Mouse (Mus musculus): Measurements from ENCODE around the gene Setx.
A peak's percentile ranks its signal among the peaks of the same experiment; 100 is the strongest.

Setx gene

GRCm38 (mm10) chr2:29135161-29135560 lies 11.2 kb downstream of the Setx start:
- no peak for DNase-seq (ENCODE audit: low spot score)

GRCm38 (mm10) chr2:29151941-29152340 lies 28.0 kb downstream of the Setx start:
- no peak for DNase-seq (ENCODE audit: low spot score)

GRCm38 (mm10) chr2:29168067-29168466 lies 44.1 kb downstream of the Setx start:
- DNase-seq (ENCODE audit: low spot score): no peak

GRCm38 (mm10) chr2:29174887-29175286 lies 50.9 kb downstream of the Setx start:
- no peak for DNase-seq (ENCODE audit: low spot score)

GRCm38 (mm10) chr2:29179810-29180209 lies 55.8 kb downstream of the Setx start:
- DNase-seq (ENCODE audit: low spot score): no peak

GRCm38 (mm10) chr2:29181111-29181510 lies 57.1 kb downstream of the Setx start:
- no peak for DNase-seq (ENCODE audit: low spot score)

- no peak for DNase-seq (ENCODE audit: low spot score)
Measured at GRCm38 (mm10) chr2:29183266-29183924, 59.4 kb downstream of the Setx start.

- no peak for DNase-seq (ENCODE audit: low spot score)
Measured at GRCm38 (mm10) chr2:29186209-29186608, 62.2 kb downstream of the Setx start.

GRCm38 (mm10) chr2:29190392-29190791 lies 66.4 kb downstream of the Setx start:
- DNase-seq (ENCODE audit: low spot score): no peak

GRCm38 (mm10) chr2:29191216-29192215 lies 67.5 kb downstream of the Setx start:
- DNase-seq (ENCODE audit: low spot score): no peak

- DNase-seq (ENCODE audit: low spot score): no peak
Measured at GRCm38 (mm10) chr2:29192629-29193278, 68.8 kb downstream of the Setx start.

GRCm38 (mm10) chr2:29193819-29194546 lies 70.0 kb downstream of the Setx start:
- DNase-seq (ENCODE audit: low spot score): no peak

GRCm38 (mm10) chr2:29194547-29195463 lies 70.8 kb downstream of the Setx start:
- peak; percentile 71 for DNase-seq (ENCODE audit: low spot score)

GRCm38 (mm10) chr2:29196844-29197243 lies 72.9 kb downstream of the Setx start:
- DNase-seq (ENCODE audit: low spot score): no peak

- DNase-seq (ENCODE audit: low spot score): no peak
Measured at GRCm38 (mm10) chr2:29198446-29198845, 74.5 kb downstream of the Setx start.

- no peak for DNase-seq (ENCODE audit: low spot score)
Measured at GRCm38 (mm10) chr2:29199909-29200308, 75.9 kb downstream of the Setx start.

- no peak for DNase-seq (ENCODE audit: low spot score)
Measured at GRCm38 (mm10) chr2:29201223-29201955, 77.4 kb downstream of the Setx start.

- DNase-seq (ENCODE audit: low spot score): no peak
Measured at GRCm38 (mm10) chr2:29206156-29206555, 82.2 kb downstream of the Setx start.

- DNase-seq (ENCODE audit: low spot score): no peak
Measured at GRCm38 (mm10) chr2:29216286-29217012, 92.5 kb downstream of the Setx start.

All from ovary, postnatal 10 days (tissue).